Mouse (Mus musculus): Measurements from ENCODE around the gene Arhgap40.

DNA sequence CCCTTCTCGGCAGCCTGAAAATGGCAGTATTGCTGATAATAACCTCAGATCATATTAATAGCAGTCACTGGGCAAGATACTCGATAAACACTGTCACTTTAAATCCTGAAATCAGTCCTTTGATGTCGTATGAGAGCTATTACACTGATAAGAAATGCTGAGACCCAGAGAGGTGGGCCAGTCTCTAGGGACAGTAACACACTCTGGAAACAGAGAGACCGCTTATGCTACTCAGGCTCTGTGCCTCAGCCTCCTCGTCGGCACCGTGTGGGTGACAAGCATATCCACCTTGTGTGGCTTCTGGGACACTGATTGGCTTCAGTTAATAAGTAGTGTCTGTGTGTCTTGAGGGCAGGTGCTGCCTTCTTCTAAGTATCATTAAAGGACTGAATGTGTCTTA is 83.0 kb downstream of the Arhgap40 start:
- TF ChIP-seq POLR2A (IDR thresholded peaks at IDR 0.05; ENCODE audit: borderline replicate concordance, control insufficient read depth, low read depth, low read length) (no peak), CTCF (IDR thresholded peaks at IDR 0.05; ENCODE audit: control insufficient read depth, insufficient read depth, low read length) (no peak)

Data from bone marrow, adult 2 months (tissue).